Mouse (Mus musculus): Measurements from ENCODE around the gene Neil3.

The Neil3 gene

DNA sequence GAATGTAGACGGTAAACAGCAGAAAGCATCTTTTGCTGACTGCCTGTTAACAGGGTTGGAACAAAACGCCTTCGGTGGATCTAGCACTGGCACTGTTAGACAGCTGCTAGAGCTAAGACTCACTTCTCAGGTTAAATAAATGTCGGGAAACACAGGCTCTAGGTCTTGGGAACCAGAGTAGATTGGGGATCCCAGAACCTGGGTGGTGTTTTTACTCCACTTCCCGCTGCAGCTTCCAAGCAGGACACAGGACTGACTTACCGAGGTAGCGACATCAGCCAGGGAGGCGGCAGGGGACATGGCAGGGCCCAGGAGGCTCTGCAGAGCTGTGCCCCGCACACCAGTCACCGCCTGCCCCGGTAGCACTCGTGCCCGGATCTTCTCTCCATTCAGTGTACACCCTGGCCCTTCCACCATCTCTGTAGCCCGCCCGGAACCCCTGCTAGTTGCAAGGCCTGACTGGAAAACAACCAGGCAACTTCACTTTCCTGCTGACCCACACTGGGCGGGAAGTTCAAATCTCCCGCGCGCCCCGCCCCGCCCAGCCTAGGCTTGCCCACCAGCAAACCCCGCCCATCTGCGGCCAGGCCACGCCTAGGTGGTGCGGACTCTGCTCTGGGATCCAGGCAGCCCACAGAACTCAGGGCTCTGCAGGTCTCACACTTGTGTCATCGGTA is at the start of gene Neil3:
Gene Neil3 (minus strand): TSS at position 571 of the 677 bp plus-strand sequence.
- DNase-seq (ENCODE audit: low spot score in 2 of 2): peak; percentile 80 to 84

DNA sequence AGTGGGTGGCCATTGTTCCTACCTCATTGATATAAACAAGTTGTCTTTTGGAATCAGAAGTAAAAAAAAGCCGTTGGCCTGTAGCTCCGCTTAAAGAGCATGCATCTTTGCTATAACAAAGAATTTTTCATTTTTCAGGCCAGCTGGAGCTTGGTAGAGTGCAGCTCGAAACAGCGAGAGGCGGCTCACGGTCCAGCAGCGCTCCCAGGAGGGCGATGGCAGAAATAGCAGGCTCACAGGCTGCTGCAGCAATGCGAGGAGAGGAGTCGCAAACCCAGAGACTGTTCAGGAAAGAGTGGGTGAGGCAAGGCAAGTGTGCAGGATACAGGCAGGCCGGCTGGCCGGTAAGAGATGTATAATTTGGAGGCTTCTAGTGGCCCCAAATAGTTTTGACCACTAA is 42.0 kb upstream of the Neil3 start:
- no peak for DNase-seq (ENCODE audit: low spot score in 2 of 2)

DNA sequence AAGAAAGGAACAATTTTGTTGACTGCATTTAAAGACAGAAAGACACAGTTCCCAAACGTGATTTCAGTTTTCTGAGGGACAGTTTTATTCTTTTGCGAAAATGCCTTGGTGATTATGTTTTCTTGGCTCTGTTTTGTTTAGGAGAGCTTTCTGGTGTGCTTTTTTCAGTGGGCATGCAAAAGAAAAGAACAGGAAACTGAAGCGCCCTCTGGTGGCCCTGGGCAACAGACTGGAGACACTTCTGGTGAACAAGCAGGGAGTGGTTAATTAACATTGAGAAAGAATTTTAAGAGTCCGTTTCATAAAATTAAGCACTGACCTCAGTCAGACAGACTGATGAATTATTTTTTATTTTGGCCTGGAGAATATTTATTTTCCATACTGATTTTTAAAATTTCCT is 25.1 kb upstream of the Neil3 start:
- DNase-seq (ENCODE audit: low spot score in 2 of 2): peak; percentile 16 to 24

DNA sequence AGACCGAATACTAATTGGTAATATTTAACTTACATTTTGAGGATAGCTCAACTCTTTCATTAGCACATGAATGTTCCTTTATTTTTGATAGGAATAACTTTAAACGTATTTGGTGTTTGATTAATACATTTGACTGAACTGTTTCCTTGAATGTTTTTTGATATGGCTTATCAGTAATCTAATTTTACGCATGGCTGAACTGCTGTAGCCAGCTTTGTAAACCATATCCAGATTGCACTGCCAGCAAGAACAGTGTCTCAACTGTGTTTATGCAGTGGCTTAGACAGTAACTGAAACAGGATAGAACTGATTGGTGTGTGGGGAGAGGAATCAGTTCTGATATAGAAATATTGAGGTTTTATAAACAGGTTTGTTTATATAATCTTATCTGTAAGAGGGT is 22.6 kb upstream of the Neil3 start:
- no peak for DNase-seq (ENCODE audit: low spot score in 2 of 2)

DNA sequence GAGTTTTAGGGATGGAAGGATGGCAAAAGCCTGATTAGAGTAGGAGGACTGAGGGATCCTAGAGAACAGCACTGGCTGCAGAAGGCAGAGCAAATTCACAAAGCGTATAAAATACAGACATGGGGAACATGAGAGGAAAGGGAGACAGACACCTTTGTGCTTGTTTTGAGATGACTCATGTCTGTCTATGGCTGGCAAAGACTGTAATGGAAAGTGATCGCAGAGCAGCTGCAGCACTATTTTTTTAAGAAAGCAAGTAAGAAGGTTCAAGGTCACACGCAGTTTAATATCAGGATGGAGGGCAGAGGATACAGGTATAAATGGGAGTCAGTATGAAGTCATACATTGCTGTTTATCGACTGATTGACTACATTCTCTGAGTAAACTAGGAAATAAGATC is 8.2 kb downstream of the Neil3 start:
- DNase-seq (ENCODE audit: low spot score in 2 of 2): no peak

DNA sequence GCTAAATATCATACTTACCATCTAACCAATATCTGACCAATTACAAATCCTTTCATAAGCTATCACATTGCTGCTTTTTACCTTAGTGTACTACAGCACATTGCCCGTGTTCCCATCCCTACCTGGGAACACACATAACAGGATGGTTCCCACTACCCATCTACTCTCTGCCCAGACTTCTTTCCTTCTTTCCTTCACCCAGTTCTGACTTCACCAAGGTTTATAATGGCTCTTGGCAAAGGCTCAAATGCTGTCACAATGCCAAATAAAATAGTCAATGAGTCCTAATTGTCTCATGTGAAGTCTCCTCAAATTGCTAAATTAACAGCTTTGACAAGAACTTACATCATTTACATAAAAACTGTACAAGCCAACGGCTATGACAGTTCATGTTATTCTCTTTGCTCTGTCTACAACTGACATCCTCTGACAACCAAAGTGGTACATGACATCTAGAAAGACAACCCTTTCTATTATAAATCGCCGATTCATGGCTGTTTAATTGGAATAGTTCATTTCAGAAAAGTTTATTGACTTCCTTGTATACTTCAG is 9.9 kb downstream of the Neil3 start:
- DNase-seq (ENCODE audit: low spot score in 2 of 2): no peak

DNA sequence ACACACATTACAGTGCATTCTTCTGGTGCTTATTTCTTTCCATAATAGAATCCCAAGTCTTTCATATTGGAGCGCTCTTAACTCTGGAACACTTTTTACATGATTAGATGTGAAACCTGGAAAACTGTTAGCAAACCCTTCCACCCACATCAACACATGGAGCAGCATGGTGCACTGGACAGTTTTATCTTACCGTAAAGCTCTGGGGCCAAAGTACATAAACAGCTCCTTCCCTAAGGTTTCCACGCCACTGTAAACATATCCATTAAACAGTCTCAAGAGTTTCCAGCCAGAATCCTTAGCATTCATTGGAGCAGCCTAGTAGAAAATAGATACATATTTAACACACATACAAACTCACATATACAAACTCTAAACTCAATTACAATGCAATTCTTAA is 15.4 kb downstream of the Neil3 start:
- DNase-seq (ENCODE audit: low spot score in 2 of 2): no peak

DNA sequence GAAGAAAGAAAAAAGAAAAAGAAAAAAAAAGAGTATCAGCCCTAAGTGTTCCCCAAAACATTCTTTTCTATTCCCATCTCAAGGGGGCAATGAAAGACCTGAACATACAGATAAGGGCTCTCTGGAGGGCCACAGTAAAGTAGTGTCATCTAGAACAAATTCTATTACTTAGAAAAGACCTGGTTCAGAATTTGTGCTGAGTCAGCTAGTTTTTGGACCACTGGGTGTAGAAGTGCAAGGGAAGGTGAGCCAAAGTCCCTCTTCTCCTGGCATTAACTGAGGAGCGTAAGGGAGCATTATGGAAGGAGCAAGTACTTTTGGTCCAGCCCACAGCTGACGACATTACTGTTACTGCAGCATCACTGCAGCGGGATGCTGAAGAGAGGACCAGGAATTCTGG is 19.7 kb downstream of the Neil3 start:
- no peak for DNase-seq (ENCODE audit: low spot score in 2 of 2)

DNA sequence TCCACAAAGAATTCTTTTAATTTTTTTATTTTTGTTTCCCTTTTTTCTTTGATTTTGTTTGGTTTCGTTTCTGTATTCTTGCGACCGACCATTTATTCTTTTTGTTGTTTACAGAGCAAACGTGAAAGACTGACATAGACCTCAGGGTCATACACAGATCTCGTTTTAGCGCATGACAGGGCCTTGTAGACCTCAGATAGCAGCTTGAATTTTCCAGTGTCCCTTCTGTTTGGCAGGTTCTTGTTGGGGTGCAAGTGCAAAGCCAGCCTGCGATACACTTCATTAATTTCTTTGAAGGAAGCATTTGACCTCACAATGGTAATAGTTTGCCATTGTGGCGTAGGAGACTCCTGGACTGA is 24.6 kb downstream of the Neil3 start:
- DNase-seq (ENCODE audit: low spot score in 2 of 2): no peak

DNA sequence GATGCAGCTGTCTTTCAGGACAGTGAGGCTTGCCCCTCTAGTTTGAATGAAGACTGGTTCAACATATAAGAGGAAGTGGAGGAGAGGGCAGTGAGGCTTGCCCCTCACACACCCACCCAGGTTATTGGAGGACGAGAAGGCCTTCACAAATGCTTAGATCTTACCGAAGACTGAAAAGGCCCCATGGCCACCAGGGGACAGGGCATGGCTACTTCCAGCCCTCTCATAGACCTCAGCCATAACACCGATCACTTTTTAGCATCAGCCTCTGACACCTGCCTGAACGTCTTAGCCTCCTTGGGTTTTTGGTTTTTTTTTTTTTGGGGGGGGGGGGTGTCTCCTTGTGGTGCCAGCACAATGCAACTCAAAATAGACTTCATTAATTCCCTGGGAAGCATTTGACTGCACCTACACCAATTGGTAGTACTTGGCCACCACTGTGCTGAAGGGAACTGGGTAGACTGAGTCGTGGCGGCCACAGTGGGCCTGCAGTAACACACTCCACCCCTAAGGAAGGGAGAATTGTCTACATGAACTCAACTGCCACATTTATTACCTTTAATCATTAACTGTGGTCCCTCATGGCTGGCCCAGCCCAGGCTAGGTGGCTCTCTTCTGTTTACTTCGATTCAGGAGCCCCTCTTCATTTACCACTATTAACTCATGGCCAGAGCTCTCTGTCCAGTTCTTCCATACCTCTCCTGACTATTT is 25.1 kb downstream of the Neil3 start:
- no peak for DNase-seq (ENCODE audit: low spot score in 2 of 2)

DNA sequence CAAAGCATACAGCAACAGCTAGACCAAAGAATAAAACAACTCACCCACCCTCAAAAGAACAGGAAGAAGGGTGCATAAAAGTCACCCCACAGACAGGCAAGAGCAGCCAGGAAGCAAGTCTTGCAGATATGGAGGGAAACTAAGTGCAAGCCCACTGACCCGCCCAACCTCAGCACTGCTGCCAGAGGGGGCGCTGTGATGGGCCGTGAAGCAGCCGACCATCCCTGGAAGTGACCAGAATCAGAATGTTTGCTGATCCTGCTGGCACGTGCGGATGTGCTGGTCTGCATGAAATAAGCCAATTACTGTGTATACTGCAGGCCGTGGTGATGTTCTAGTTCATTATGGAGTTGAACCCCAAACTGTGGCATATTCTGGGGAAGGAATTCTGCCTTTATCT is 26.6 kb downstream of the Neil3 start:
- no peak for DNase-seq (ENCODE audit: low spot score in 2 of 2)

DNA sequence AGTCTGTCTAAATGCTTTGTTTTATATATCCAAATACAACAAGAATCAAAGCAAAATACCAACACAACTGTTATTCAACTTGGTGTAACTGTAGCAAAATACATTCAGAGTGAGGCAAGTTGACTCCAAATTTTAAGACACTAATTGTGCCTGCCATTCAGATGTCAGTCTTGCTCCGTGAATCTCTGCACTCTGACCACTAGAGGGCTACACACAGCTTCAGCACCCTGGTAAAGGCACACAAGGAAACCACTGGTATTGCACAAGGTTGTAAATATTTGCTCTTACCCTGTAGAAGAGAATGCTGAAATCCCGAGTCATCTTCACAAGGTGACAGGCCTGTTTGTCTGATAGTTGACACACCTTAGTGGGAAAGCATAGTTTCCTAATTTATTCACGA is 31.8 kb downstream of the Neil3 start:
- DNase-seq (ENCODE audit: low spot score in 2 of 2): peak; percentile 26 to 39

DNA sequence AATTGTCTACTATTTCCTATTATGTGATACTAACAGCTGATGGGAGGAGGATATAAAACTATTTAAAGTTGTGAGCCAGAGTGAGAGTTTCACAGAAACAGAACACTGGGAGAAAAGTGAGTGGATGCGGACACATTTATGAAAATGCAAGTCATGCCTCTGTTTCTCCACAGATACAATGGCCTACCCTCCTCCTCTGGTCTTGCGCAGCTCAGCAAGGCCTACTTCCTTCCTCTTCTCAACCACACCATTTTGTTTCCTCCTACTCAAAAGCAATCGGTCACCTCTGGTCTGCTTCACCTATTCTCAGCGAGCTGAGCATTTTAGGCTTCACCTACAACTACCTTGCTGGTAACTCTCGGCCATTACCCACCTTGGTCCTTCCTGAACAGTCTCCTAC is 34.0 kb downstream of the Neil3 start:
- peak in 1 of 2 experiments; percentile 3 for DNase-seq (ENCODE audit: low spot score in 2 of 2)

DNA sequence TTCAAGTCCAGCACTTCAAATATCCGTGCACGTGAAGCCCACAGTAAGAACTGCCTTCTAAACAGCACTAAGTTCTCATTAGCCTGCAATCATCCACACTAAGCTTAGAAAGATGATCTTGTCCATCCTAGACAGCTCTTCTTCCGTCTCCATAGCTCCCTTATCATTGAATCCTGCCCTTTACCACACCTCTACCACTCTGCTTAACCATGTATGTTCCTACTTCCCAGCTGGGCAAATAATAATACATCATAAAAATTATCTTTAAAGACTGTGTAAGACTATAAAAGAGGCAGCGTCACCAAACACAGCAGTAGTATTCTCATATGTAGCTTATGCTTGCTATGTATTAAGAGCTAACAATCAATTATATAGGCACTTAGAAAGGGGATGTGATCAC is 35.2 kb downstream of the Neil3 start:
- DNase-seq (ENCODE audit: low spot score in 2 of 2): no peak

DNA sequence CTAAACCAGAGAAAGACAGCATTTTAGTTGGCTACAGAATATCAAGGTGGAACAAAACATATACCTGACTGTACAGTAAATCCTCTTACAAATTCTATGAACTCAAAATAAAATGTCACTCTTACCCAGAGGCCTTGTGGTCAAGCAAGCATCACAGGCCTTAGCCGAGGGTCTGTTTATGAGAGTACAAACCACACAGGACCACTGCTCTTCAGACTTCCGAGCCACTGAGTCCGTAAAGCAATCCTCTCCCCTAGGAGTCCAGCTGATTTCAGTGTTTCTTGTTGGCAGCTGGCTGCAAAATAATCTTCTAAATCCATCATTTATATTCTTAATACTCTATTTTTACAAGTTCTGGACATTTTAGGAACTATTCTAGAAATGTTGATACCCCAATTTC is 38.0 kb downstream of the Neil3 start:
- no peak for DNase-seq (ENCODE audit: low spot score in 2 of 2)

DNA sequence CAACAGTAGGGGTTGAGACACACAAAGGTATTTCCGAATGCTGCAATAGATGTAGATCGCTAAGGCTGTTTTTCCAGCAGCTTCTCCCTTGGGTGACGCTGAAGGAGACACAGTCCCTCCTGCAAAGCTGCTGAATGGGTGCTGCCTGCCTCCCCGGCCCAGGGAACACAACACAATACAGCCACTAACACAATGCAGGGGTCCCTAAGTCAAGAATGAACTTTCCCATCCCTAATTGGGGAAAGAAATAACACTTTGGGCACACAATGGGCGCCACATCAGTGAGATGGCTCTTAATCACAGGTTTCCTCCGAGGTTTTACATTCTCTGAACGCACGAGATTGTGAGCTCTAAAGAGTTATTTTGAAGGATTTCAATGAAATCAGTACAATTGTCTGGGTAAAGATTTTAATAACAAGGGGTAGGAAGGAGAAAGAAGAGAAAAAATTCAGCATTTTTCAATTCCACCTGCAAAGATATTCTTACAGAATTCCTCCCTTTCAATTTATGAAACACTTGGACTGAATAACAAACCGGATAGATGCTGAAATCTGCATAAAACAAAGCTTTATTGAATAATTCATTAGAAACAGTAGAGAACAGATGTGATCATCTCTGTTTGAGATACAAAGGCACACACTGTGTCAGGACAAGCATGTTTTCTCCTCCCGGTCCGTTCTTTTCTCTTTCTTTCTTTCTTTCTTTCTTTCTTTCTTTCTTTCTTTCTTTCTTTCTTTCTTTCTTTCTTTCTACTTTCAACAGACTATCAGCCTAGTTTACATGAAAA is 38.6 kb downstream of the Neil3 start:
- no peak for DNase-seq (ENCODE audit: low spot score in 2 of 2)

DNA sequence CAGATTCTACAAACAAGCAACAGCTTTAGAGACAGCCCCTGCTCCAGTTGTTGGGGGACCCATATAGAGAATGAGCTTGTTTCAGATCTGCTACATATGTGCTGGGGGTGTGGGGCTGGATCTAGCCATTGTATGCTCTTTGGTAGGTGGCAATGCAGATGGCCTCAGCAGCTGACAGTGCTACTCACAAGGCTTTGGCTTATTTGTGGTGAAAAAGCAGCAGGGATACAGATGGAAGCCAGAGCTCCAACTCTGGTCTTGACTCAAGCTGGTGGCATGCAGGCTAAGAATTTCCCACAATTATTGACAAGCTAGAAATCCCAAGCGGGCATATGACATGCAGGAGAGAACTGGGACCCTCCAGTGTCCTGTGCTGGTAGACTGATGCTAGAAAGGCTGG is 40.8 kb downstream of the Neil3 start:
- DNase-seq (ENCODE audit: low spot score in 2 of 2): no peak

DNA sequence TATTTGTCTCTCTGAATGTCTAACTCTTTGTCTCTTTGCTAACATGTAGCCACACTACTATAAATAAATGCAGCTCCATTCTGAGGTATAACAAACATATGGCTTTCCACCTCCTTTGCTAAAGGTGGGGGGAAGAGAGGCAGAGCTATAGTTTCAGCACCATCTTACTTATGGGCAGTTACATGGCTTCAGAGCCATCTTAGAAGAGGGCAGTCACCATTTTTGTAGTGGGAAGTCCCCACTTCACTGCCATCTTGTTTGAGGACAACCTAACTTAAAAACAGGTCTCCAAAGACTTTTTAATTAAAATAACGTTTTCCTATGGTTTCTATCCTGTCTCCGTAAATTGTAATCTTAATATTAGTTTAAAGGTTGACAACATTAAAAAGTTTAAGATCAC is 47.1 kb downstream of the Neil3 start:
- DNase-seq (ENCODE audit: low spot score in 2 of 2): no peak

DNA sequence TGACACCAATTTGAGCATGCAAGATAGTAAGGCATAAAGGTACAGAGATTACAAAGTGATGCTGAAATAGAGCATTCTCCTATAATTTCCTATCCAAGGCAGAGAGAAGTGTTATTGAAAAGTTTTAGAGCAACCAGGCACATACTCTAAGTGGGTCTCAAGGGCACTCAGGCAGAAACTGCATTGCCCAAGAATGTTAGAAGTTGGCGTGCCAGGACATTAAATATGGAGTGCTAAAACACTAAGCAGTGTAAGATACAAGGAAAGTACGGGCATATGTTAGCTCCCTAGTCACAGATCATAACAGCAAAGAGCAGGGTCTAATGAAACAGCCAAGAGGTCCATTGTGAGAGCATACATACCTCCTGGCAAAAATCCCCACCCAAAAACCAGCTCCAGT is 65.3 kb downstream of the Neil3 start:
- DNase-seq (ENCODE audit: low spot score in 2 of 2): no peak

DNA sequence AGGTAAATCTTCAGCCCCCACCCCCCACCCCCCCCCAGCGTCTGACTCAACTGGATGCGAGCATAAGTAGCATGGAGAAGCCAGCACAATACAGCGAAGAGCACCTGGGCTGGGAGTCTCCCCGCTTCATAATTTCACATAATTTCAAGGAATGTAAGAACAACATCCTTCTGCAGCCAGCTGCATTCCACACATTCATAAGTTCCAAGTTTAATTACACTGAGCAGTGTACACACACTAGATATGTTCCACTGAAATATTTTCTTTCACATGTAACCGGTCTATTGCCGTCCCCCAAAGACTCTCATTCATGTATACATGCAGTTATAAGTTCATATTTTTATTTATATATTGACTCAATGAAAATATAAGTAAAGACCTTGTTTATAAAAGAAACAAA is 72.6 kb downstream of the Neil3 start:
- no peak for DNase-seq (ENCODE audit: low spot score in 2 of 2)

DNA sequence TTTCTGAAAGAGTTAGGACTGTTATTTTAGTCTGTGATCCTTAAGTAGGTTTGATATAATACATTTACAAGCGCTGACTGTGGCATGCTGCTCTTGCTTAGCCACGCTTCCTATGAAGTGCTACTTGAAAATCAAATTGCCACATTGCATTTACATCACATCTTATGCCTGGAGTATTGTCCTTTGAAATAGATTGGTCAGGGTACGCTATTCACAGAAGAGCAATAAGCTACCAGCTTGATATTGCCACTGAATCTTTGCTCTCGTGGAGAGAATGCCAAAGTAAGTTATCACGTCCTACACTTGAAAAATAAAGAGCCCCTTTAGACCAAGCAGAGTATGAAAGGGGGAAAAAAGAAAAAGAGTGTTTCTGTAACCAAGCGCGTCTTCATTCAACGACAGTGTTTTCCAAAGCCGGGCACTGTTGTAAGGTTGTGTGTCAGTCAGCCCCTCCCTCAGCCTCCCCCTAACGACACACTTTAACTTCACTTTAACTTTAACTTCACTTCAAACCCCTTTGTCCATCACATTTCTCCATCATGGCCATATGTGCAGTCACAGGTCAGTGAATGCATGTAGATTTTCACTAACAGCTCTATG is 76.3 kb downstream of the Neil3 start:
- no peak for DNase-seq (ENCODE audit: low spot score in 2 of 2)

DNA sequence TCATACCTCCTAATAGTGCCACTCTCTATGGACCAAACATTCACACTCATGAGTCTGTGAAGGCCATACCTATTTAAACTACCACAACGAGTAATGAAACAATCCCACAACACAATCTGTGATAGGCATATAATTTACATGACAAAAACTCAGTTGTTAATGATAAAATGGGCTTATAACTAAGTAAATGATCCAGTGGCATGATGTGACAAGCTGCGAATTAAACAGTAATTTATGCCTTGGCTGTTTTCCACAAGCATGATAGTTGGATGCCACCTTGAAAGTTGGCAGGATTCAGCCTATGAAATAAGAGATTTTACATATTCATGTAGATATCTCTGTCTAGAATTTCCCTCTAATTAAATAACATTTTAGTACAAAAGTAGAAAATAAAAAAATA is 99.3 kb downstream of the Neil3 start:
- DNase-seq (ENCODE audit: low spot score in 2 of 2): no peak
